Mouse (Mus musculus) urinary bladder, postnatal 36 days (tissue): ENCODE measurements around the gene Cd274.

ENCODE experiments used
- DNase-seq, 2 experiments: peaks; one replicate each; pipeline ENCODE4 v3.0.0; 2022; ENCODE audit warnings: low spot score in 2 of 2, mixed read lengths in 1 of 2

Cd274 gene

DNA sequence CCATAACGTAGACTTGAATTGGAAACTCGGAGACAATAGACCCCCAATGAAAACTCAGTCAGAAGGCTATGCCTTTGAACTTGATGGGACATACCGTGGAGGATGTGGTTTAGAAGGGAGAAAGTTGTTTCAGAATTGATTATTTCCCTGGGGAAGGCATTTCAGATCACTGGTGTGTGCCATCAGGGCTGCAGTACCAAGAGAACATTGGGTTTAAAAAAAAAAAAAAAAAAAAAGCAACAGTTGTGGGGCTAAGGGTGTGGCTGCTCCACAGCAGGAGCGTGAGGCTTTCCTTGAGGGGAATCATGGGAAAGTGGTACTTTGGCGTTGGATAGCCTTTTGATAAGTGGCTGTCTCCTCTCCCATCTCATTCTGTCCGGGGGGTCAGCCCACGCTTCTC, 55.5 kb downstream of the Cd274 start:
- DNase-seq, result no peak

DNA sequence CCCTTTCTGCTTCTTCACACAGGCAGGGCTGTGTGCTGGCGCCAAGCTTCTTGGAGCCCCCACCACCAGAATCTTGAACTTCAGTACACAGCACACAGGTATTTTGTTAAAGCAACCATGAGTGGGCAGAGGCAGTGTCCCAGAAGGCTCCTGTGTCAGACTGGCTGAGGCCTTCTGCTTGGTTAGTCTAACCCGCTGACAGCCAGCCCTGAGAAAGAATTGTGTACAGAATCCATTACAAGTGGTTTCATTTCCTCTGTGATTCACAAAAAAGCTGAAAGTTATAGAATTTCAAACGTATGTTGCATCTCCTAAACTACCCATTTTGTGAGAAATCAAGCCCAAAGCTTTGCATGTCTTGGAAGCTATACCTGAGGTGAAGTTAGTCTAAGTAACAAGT, 63.3 kb downstream of the Cd274 start:
- DNase-seq, result no peak

DNA sequence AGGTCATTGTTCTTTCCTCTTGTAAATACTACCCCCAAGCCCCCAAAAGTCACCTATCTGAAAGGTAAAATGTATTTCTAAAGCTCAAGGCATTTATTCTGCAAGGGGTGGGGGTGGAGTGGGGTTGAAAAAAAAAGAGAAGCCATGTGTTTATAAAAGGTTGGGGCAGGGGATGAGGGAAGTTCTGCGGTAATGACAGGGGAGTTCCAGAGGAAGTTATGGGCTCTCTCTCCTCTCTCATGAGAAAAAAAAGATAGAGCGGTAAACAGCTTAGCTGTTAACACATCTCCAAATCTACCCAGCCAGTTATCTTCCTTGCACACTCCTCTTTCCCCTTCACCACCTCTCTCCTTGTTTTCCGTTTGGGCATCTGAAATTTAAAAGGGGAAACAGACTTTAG, 63.7 kb downstream of the Cd274 start:
- no peak for DNase-seq

DNA sequence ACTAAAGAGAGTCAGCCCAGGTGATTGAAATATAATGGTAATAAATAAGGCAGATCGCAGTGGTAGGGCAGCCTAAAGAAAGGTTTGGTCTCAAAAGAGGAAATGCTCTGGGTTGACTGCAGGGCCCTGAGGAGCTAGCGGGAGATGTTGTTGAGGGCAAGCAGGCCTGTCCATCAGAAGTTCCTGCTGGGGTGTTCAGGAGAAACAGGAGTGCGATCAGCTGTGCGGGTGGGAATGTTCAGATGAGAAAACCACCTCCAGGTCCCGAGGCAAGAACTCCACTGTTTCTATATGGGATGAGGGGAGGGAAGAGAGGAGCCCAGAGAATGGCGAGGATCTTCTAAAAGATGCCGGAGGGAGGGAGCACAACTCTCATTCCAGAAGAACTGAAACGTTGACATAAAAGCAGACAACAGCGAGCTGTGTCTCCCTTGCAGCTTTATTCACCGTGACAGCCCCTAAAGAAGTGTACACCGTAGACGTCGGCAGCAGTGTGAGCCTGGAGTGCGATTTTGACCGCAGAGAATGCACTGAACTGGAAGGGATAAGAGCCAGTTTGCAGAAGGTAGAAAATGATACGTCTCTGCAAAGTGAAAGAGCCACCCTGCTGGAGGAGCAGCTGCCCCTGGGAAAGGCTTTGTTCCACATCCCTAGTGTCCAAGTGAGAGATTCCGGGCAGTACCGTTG, 69.7 kb downstream of the Cd274 start:
- DNase-seq, result no peak
